Mouse (Mus musculus) embryonic facial prominence, embryonic 12.5 days (tissue): ENCODE results near the gene Mta3. TPM values are rescaled to one million over a fixed set of nuclear protein-coding genes. Genes with fewer than 3 reads are reported as not detected.

Experiments
- ATAC-seq: fragments of 200-750 bp; cut with Nextera tagmentation; 2 replicates; pipeline ENCODE4 v1.8.0; 2017; ENCODE audit not compliant: insufficient number of reproducible peaks, insufficient read depth, low FRiP score, low TSS enrichment
- H3K27ac ChIP-seq: fragments of 300-500 bp; sonication (generic); 2 replicates; pipeline ENCODE4 v1.5.1; 2016; ENCODE audit warnings: mild to moderate bottlenecking
- H3K27me3 ChIP-seq: fragments of 300-500 bp; sonication (generic); 2 replicates; pipeline ENCODE4 v1.6.1; 2016; ENCODE audit warnings: mild to moderate bottlenecking, moderate library complexity
- H3K36me3 ChIP-seq: fragments of 300-500 bp; sonication (generic); 2 replicates; pipeline ENCODE4 v1.6.1; 2016; ENCODE audit warnings: mild to moderate bottlenecking
- H3K4me1 ChIP-seq: fragments of 300-500 bp; sonication (generic); 2 replicates; pipeline ENCODE4 v1.6.1; 2016
- H3K4me2 ChIP-seq: fragments of 300-500 bp; sonication (generic); replicated peaks from 2 replicates; pipeline ENCODE4 v1.6.1; 2016; ENCODE audit warnings: mild to moderate bottlenecking, moderate library complexity
- H3K4me3 ChIP-seq: fragments of 300-500 bp; sonication (generic); 2 replicates; pipeline ENCODE4 v1.5.1; 2016; ENCODE audit warnings: mild to moderate bottlenecking
- H3K9ac ChIP-seq: fragments of 300-500 bp; sonication (generic); 2 replicates; pipeline ENCODE4 v1.6.1; 2016; ENCODE audit warnings: mild to moderate bottlenecking, moderate library complexity
- H3K9me3 ChIP-seq: fragments of 300-500 bp; sonication (generic); 2 replicates; pipeline ENCODE4 v1.6.1; 2016; ENCODE audit warnings: mild to moderate bottlenecking, moderate library complexity
- WGBS: fragments of 180-500 bp; shearing (Covaris S2); methylation state at CpG from one replicate; pipeline ENCODE4 v1.1.7; 2016; 5-methylcytosine and 5-hydroxymethylcytosine counted together
- polyA plus RNA-seq: library from polyadenylated mRNA; unstranded; fragments of >200 nt; fragmentation: Nextera tagmentation; extraction: Ambion mirVana; gene quantifications from 2 replicates; pipeline ENCODE4 v1.2.1, GENCODE M21; 2016

Mta3 gene
- polyA plus RNA-seq, 1 experiment from 2014 or later = 49.7 TPM

DNA sequence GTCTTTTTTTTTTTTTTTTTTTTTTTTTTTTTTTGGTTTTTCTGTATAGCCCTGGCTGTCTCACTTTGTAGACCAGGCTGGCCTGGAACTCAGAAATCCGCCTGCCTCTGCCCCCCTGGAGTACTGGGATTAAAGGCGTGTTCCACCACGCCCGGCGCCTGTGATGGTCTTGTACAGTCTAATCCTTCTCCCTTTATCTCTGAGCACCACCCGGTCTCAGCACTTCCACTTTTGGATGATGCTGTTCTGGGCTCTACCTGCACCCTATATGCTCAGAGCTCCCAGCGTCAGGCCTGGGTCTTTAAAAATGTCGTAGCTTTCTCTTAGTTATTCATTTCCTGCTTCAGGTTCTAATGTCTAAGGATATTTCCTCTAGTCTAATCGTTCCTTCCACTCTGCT lies 30.7 kb downstream of the Mta3 start:
- Histone ChIP-seq H3K4me1 (0 out of 2 replicates have a peak, but pooled peaks cover 7% of the 10 kb centered on the region), H3K36me3 (peaks cover 13% of the 10 kb centered on the region), H3K4me2 (no peak overlapping the region), H3K27me3 (no peaks in the 10 kb centered on the region), H3K9ac (no peak overlapping the region), H3K27ac (no peak overlapping the region), H3K9me3 (no peaks in the 10 kb centered on the region), H3K4me3 (no peak overlapping the region)
- WGBS = 91% methylated on average over 9 of the region's 9 CpGs
- ATAC-seq = no peak

DNA sequence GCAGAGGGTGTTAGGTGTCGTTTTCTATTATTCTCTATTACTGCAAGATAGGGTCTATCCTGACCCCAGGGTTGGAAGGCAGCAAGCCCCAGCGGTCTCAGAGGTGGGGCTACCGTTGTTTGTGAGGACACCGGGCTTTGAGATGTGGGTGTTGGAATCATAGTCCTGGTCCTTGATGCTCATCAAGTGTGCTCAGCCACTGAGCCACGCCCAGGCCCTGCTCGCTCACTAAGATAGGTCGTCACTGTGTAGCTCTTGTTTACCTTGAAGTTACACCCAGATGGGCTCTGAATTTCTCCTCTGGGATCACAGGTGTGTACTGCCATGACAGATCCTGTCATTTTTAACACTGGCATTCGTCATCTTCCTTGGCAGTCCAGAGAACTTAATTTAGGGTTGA lies 31.8 kb downstream of the Mta3 start:
- no peak for ATAC-seq

DNA sequence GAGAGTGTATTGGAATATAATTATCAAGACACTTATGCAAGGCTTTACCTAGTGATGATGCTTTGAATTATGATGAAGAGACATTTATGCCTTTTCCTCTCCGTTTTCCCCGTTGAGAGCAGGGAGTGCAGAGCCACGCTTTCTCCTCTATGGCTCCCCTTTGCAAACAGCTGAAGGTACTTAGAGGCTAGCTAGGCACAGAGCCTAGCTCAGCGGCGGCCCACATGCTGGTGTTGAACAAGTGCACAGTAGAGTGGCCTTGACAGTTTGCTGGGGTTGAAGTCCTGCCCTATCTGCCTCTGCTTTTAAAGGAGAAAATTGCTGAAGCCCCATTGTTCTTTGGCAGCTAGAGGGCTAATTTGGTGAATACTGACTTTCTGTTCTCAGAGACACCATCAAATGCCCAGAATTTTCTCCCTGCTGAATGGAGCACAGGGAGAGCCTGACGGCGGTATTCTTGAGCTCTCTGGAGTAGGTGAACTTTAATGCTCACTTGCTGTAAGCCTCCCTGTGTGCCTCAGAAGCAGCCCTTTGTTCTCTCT lies 34.2 kb downstream of the Mta3 start:
- Histone ChIP-seq H3K9ac (no peak overlapping the region), H3K9me3 (no peaks in the 10 kb centered on the region), H3K36me3 (peaks cover 23% of the 10 kb centered on the region), H3K27me3 (no peaks in the 10 kb centered on the region), H3K4me3 (no peak overlapping the region), H3K4me2 (no peak overlapping the region), H3K27ac (no peak overlapping the region), H3K4me1 (no peaks in the 10 kb centered on the region)
- no peak for ATAC-seq
- 79% methylated on average over 7 of the region's 7 CpGs for WGBS

More for the DNA sequence above, 31.8 kb downstream of the Mta3 start:
- no peaks in the 10 kb centered on the region for H3K9me3 ChIP-seq
- no peak overlapping the region for H3K9ac ChIP-seq
- H3K36me3 ChIP-seq = peaks cover 11% of the 10 kb centered on the region
- no peak overlapping the region for H3K27ac ChIP-seq
- 90% methylated on average over 8 of the region's 8 CpGs for WGBS
- H3K4me2 ChIP-seq = no peak overlapping the region
- no peaks in the 10 kb centered on the region for H3K27me3 ChIP-seq
- H3K4me3 ChIP-seq = no peak overlapping the region
- H3K4me1 ChIP-seq = no peaks in the 10 kb centered on the region

DNA sequence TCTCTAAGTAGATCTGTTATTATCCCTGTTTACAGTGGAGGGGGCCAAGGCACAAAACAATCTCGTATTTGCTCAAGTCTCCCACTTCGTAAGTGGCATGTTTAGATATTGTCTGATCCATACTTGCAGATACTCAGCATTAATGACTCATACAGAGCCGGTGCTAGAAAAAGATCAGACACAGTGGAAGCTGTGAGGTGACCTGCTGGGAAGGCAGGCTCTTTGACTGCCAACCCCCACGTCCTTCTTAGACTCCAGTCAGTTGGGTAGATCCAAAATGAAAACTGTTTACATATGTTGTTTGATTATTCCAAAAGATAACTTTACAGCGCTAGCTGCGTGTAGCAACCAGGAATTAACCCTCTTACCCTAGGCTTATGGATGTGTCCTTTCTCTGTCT lies 35.3 kb downstream of the Mta3 start:
- Histone ChIP-seq H3K4me2 (no peak overlapping the region), H3K4me3 (no peak overlapping the region), H3K36me3 (peaks cover 26% of the 10 kb centered on the region), H3K9ac (no peak overlapping the region), H3K27ac (no peak overlapping the region), H3K9me3 (no peaks in the 10 kb centered on the region), H3K27me3 (no peaks in the 10 kb centered on the region), H3K4me1 (no peaks in the 10 kb centered on the region)
- no peak for ATAC-seq
- WGBS = 74% methylated on average over 6 of the region's 6 CpGs

DNA sequence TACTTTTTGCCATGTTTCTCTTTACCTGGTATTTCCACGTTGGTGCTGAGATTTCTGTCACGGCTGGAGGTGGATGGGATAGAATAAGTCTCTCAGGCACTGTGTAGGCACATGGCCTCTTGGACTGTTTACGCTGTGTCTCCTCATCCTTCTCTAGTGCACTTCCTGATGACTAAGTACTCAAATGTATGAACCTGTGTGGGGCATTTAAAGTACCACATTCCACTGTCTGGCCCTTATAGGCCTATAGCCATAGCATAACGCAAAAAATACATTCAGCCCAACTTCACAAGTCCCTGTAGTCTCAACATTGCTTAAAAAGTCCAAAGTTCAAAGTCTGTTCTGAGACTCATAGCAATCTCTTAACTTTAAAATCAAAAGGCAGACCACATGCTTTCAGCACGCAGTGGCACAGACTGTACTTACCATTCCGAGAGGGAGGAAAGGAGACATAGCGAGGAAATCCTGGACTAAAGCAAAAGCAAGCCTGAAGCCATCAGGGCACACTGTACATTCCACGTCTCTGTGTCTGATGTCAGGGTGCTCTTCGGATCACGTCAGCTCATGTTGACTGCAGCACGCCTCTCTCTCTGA lies 38.4 kb downstream of the Mta3 start:
- no peak overlapping the region for H3K27ac ChIP-seq
- no peaks in the 10 kb centered on the region for H3K27me3 ChIP-seq
- H3K4me1 ChIP-seq = no peaks in the 10 kb centered on the region
- H3K4me3 ChIP-seq = no peak overlapping the region
- no peak for ATAC-seq
- H3K36me3 ChIP-seq = peaks cover 26% of the 10 kb centered on the region
- H3K4me2 ChIP-seq = no peak overlapping the region
- H3K9me3 ChIP-seq = no peaks in the 10 kb centered on the region
- H3K9ac ChIP-seq = no peak overlapping the region
- 94% methylated on average over 11 of the region's 11 CpGs for WGBS

DNA sequence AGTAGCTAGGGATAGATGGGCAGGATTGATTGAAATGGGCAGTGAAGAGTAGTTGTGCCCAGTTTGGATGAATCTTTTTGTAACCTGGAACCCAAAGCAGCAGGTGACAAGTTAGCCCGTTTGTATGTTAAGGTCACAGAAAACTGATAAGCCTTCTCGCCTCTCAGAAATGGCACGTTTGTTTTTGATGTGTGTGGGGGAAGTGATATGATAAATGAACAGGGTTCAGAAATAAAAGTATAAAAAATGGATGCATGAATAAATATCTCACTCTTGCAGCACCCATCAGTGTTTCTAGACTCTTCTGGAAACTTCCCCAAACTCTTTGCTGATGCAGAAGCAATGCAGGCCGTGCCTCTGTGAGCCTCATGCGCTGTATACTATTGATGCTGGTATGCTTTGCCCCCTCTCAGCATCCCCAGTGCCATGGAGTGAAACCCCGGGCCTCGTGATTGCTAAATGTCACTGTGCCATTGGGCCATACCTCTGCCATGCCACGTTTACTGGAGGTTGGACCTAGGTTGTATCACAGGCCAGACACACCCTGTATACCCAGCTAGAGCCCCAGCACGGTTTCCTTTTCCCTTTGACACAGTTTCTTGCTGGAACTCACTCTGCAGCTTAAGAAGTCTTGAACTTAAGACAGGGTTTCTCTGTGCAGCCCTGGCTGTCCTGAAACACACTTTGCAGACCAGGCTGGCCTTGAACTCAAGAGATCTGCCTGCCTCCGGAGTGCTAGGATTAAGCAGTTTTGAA lies 41.6 kb downstream of the Mta3 start:
- Histone ChIP-seq H3K36me3 (peaks cover 19% of the 10 kb centered on the region), H3K9ac (no peak overlapping the region), H3K9me3 (no peaks in the 10 kb centered on the region), H3K27ac (no peak overlapping the region), H3K4me1 (no peaks in the 10 kb centered on the region), H3K4me3 (no peak overlapping the region), H3K27me3 (no peaks in the 10 kb centered on the region), H3K4me2 (no peak overlapping the region)
- WGBS = 91% methylated on average over 10 of the region's 10 CpGs
- no peak for ATAC-seq

DNA sequence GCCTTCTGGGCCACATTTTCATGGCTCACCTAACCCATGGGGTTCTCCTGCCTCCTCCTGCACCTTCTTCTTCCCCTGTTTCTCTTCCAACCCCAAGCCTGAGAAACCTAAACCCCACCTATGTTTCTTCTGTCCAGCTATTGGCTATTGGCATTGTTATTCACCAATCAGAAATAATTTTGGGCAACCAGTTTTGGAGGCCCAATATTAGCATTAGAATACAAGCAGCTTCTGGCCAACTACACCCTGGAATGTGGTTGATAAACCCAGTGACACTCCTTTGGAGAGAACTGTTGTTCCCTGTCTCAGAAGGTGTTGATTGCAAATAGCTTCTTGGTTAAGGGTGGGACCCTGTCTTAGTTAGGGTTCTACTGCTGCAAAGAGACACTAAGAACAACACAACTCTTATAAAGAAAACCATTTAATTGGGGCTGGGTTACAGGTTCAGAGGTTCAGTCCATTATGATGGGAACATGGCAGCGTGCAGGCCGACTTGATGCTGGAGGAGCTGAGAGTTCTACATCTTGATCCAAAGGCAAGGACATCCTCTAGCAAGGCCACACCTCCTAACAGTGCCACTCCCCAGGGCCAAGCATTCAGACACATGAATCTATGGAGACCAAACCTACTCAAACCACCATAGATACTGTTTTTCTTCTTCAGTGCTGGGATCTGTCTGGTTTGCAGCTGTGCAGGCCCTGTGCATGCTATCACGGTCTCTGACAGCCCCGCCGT lies 44.4 kb downstream of the Mta3 start:
- no peak overlapping the region for H3K27ac ChIP-seq
- no peak overlapping the region for H3K9ac ChIP-seq
- no peak overlapping the region for H3K4me2 ChIP-seq
- no peaks in the 10 kb centered on the region for H3K4me1 ChIP-seq
- WGBS = 87% methylated on average over 5 of the region's 5 CpGs
- peaks cover 19% of the 10 kb centered on the region for H3K36me3 ChIP-seq
- no peaks in the 10 kb centered on the region for H3K9me3 ChIP-seq
- no peaks in the 10 kb centered on the region for H3K27me3 ChIP-seq
- no peak for ATAC-seq
- no peak overlapping the region for H3K4me3 ChIP-seq

DNA sequence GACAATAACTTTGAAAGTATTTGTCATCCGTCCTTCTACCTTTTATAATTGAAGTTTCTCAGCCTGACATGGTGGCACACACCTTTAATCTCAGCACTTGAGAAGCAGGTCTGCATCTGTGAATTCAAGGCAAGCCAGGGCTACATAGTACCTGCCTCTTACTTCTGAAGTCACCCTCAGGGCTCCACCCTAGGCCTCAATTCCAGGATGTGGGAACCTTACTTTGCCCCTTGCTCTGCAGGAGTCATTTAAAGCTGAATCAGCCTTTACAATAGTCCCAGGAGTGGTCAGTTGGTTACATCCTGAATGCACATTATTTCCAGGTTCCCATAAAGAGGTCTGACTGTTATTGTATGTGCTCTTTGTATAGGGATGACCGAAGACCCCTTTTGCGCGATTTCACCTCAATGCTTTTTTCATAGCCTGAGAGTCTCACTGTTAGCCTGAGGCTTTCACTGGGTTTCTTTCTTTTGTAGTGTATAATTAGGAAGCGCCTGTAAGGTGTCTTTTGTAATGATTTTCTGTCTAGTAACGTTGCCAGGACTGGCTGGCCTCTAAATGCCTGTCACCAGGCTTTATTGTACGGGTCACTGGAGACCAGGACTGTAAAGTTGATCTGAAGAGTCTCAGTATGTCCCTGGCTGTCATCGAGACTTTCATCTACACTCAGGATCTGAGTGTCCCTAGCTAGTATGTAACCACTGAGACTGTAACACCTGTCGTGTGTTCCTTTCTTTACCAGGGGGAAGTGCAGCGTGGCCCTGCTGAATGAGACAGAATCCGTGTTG lies 47.3 kb downstream of the Mta3 start:
- H3K9ac ChIP-seq = no peak overlapping the region
- H3K36me3 ChIP-seq = peaks cover 25% of the 10 kb centered on the region
- no peak overlapping the region for H3K4me3 ChIP-seq
- H3K9me3 ChIP-seq = no peaks in the 10 kb centered on the region
- WGBS = 75% methylated on average over 11 of the region's 11 CpGs
- no peaks in the 10 kb centered on the region for H3K27me3 ChIP-seq
- H3K4me2 ChIP-seq = no peak overlapping the region
- H3K27ac ChIP-seq = no peak overlapping the region
- H3K4me1 ChIP-seq = 0 out of 2 replicates have a peak, but pooled peaks cover 3% of the 10 kb centered on the region
- no peak for ATAC-seq

DNA sequence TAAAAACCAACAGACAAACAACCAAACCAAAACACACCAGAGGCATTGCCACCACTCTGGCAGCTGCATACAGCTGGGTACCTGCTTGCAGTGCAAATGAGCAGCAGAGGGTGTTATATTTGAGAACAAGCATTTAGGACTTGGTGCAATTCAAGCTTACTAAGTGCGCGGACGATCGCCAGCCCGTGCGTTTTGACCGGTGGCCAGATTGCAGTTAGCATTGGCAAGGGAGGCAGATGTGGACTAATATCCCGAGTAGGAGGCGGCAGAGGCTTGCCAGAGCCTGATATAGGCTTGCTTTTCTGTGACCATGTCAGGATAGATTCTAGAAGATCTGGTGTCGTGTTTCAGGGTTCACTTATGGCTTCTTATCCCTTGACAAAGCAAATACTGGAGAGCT lies 52.1 kb downstream of the Mta3 start:
- no peak overlapping the region for H3K27ac ChIP-seq
- H3K4me1 ChIP-seq = 0 out of 2 replicates have a peak, but pooled peaks cover 3% of the 10 kb centered on the region
- no peak overlapping the region for H3K4me2 ChIP-seq
- H3K9me3 ChIP-seq = no peaks in the 10 kb centered on the region
- peaks cover 32% of the 10 kb centered on the region for H3K36me3 ChIP-seq
- no peak overlapping the region for H3K4me3 ChIP-seq
- ATAC-seq = no peak
- WGBS = 82% methylated on average over 10 of the region's 10 CpGs
- no peaks in the 10 kb centered on the region for H3K27me3 ChIP-seq
- no peak overlapping the region for H3K9ac ChIP-seq

DNA sequence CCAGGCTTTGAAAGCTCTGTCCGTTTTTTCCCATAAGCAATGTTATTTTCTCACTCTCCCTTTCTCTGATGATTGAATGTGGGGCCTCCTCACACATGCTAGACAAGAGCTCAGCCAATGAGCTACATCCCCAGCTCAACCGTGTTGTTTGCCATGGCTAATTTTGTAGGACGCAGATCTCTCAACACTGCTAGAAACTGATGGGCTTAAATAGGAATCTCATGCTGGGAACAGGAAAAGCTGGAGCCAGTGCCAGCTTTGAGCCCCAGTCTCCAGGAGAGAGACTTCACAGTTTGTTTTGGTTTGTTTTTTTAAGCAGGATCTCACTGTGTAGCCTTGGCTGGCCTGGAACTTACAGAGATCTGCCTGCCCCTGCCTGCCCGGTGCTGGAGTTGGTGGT lies 53.6 kb downstream of the Mta3 start:
- ATAC-seq = no peak
- Histone ChIP-seq H3K9ac (no peak overlapping the region), H3K36me3 (peaks cover 33% of the 10 kb centered on the region), H3K9me3 (no peaks in the 10 kb centered on the region), H3K27me3 (no peaks in the 10 kb centered on the region), H3K4me2 (no peak overlapping the region), H3K4me1 (0 out of 2 replicates have a peak, but pooled peaks cover 3% of the 10 kb centered on the region), H3K4me3 (no peak overlapping the region), H3K27ac (no peak overlapping the region)
- 58% methylated on average over 4 of the region's 4 CpGs for WGBS

DNA sequence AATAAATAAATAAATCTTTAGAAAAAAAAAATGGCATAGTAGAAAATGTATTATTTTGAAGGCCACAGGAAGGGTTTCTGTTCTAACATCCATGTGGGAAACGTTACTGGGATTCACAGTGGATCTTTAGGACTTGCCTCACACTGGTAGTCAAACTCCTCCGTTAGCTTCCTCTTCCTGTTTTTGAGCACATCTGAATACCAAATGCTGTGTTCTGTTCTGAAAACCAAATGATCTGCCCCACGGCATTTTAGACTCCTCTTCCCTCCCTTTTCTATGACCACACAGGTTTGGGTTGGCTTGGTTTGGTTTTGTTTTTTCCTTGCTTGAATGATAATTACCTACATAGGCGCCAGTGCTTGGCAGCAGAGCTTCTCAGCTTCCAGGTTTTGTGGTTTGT lies 58.6 kb downstream of the Mta3 start:
- Histone ChIP-seq H3K9ac (no peak overlapping the region), H3K36me3 (peaks cover 35% of the 10 kb centered on the region), H3K27ac (no peak overlapping the region), H3K9me3 (no peaks in the 10 kb centered on the region), H3K4me2 (no peak overlapping the region), H3K4me3 (no peak overlapping the region), H3K27me3 (no peaks in the 10 kb centered on the region), H3K4me1 (no peaks in the 10 kb centered on the region)
- WGBS = 78% methylated on average over 4 of the region's 4 CpGs
- ATAC-seq = no peak
